ENCODE assay signal across 15 mouse cellular contexts in the genomic region with DNA sequence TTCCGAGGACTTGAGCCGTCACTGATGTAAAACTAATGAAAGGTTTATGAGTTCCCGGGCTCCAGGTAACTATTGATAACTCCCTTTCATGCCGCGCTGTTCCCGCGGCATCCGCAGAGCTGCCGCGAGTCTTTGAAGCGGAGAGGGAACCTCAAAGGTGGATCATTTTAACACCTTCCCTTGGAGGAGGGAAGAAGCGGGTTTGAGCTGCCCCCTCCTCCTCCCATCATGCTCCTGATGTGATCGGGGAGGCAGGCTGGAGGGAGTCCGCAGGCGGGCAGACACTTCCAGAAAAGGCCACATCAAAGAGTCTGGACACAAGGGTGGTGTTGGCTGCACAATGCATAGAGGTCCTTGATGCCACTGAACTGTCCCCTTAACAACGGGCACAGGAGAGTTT. TPM values are rescaled to one million over a fixed set of nuclear protein-coding genes. Genes with fewer than 3 reads are reported as not detected.
DNase-seq lines count a peak whose midpoint lies in the region; ATAC-seq lines count a peak whose summit lies in the region.
"Had no signal": no experiment of that assay in that cellular context is flagged by ENCODE, and none has a peak within 500 bp of the region (broad histone marks: within the 10 kb centered on the region; RNA-seq: fewer than 3 reads in every experiment).

No protein-coding gene starts in this region.

- ATAC-seq in heart, embryonic 11.5 days (replicated peaks; ENCODE audit: insufficient number of reproducible peaks, low FRiP score, low TSS enrichment): no peak
- no peak for ATAC-seq in hindbrain, embryonic 12.5 days (ENCODE audit: low FRiP score)
- no peak for ATAC-seq in limb, embryonic 15.5 days (ENCODE audit: insufficient number of reproducible peaks, low FRiP score, low TSS enrichment, low read depth)
- ATAC-seq: lung, postnatal 0 days had no signal

- H3K4me1 ChIP-seq in heart, embryonic 11.5 days (ENCODE audit: control insufficient read depth, insufficient read depth, low read length): no peaks in the 10 kb centered on the region
- H3K4me1 ChIP-seq in hindbrain, embryonic 12.5 days: peaks cover 14% of the 10 kb centered on the region
- H3K4me1 ChIP-seq in limb, embryonic 15.5 days: peaks cover 7% of the 10 kb centered on the region; the same call in 1 of the 2 replicates

- peaks cover 34% of the 10 kb centered on the region for H3K27me3 ChIP-seq in heart, embryonic 11.5 days (ENCODE audit: control insufficient read depth, insufficient read depth, low read length)
- H3K27me3 ChIP-seq in hindbrain, embryonic 12.5 days: peaks cover 10% of the 10 kb centered on the region; the same call in 1 of the 2 replicates
- H3K27me3 ChIP-seq in limb, embryonic 15.5 days: peaks cover 30% of the 10 kb centered on the region

- DNase-seq in heart, postnatal 4 days: no peak
- DNase-seq in ZHBTc4 (ENCODE audit: low read depth, low spot score): peak; percentile 46
- DNase-seq in adrenal gland, adult 18-20 months (ENCODE audit: low spot score in 2 of 2): no peak
- no peak for DNase-seq in natural killer cell, adult 2 months (ENCODE audit: low spot score in 2 of 2)
- no peak for DNase-seq in left cerebral cortex, postnatal 10 days (ENCODE audit: extremely low spot score in 1 of 2, low spot score in 2 of 2)
- DNase-seq: kidney, postnatal 4 days; right cerebral cortex, postnatal 4 days; thymus, postnatal 25 days had no signal

- no peaks in the 10 kb centered on the region for H3K36me3 ChIP-seq in heart, embryonic 11.5 days (ENCODE audit: control insufficient read depth, insufficient read depth, low read length)
- H3K36me3 ChIP-seq in hindbrain, embryonic 12.5 days: no peaks in the 10 kb centered on the region
- H3K36me3 ChIP-seq in limb, embryonic 15.5 days: no peaks in the 10 kb centered on the region
- H3K36me3 ChIP-seq: G1E had no signal

- no peak overlapping the region for H3K27ac ChIP-seq in heart, embryonic 11.5 days (ENCODE audit: low read depth, low read length)
- no peak overlapping the region for H3K27ac ChIP-seq in hindbrain, embryonic 12.5 days
- no peak overlapping the region for H3K27ac ChIP-seq in limb, embryonic 15.5 days

- 7% methylated on average over 16 of the region's 16 CpGs for WGBS in heart, embryonic 11.5 days (ENCODE audit: insufficient replicate concordance)
- 12% methylated on average over 16 of the region's 16 CpGs for WGBS in hindbrain, embryonic 12.5 days
- WGBS in limb, embryonic 15.5 days: 3% methylated on average over 16 of the region's 16 CpGs

- no peak overlapping the region for H3K4me3 ChIP-seq in heart, embryonic 11.5 days (ENCODE audit: low read depth, low read length)
- H3K4me3 ChIP-seq in hindbrain, embryonic 12.5 days: no peak overlapping the region
- no peak overlapping the region for H3K4me3 ChIP-seq in limb, embryonic 15.5 days
- H3K4me3 ChIP-seq: erythroblast, embryonic 14.5 days had no signal

- H3K4me2 ChIP-seq in heart, embryonic 11.5 days: peak overlapping the region; percentile 29; the same call in 1 of the 2 replicates
- H3K4me2 ChIP-seq in hindbrain, embryonic 12.5 days (replicated peaks): peak overlapping the region; percentile 40
- H3K4me2 ChIP-seq in limb, embryonic 15.5 days: peak overlapping the region; percentile 15; the same call in 1 of the 2 replicates
- H3K4me2 ChIP-seq: liver, embryonic 11.5 days had no signal

- no peaks in the 10 kb centered on the region for H3K9me3 ChIP-seq in heart, embryonic 11.5 days (replicated peaks; ENCODE audit: control insufficient read depth, low read length)
- H3K9me3 ChIP-seq in hindbrain, embryonic 12.5 days (replicated peaks): no peaks in the 10 kb centered on the region
- H3K9me3 ChIP-seq in limb, embryonic 15.5 days: no peaks in the 10 kb centered on the region
- H3K9me3 ChIP-seq: G1E had no signal

- intact Hi-C loops in left cerebral cortex, postnatal 10 days (cut with DNase I): no loop called here

- no peak overlapping the region for H3K9ac ChIP-seq in heart, embryonic 11.5 days (ENCODE audit: low read depth, low read length)
- peak overlapping the region; percentile 18; the same call in 1 of the 2 replicates for H3K9ac ChIP-seq in hindbrain, embryonic 12.5 days
- no peak overlapping the region for H3K9ac ChIP-seq in limb, embryonic 15.5 days

RNA-seq across cellular contexts. Expression of a gene that starts 29.0 kb away (rescaled TPM):
- polyA plus RNA-seq in heart, embryonic 11.5 days (2014; fragmentation: Nextera tagmentation; extraction: Ambion mirVana): 14.7 and 16.2 TPM in 2 replicates
- 10 to 100 TPM; 19.5 to 21.5 TPM for total RNA-seq in heart, postnatal 4 days (2021)
- 20.4 and 22.2 TPM in 2 replicates for polyA plus RNA-seq in hindbrain, embryonic 12.5 days (2016; fragmentation: Nextera tagmentation; extraction: Ambion mirVana)
- 19.4 and 21.4 TPM in 2 replicates for polyA plus RNA-seq in limb, embryonic 15.5 days (2015; fragmentation: Nextera tagmentation; extraction: Ambion mirVana)
- 10 to 100 TPM; 21.5 to 22.4 TPM for total RNA-seq in adrenal gland, adult 18-20 months (2021)
- total RNA-seq in left cerebral cortex, postnatal 10 days (2021): 1 to 10 TPM; 8.5 to 8.9 TPM

RNA-seq across cellular contexts. Expression of a gene that starts 32.8 kb away (rescaled TPM):
- 18.9 and 23.6 TPM in 2 replicates for polyA plus RNA-seq in heart, embryonic 11.5 days (2014; fragmentation: Nextera tagmentation; extraction: Ambion mirVana)
- total RNA-seq in heart, postnatal 4 days (2021): 10 to 100 TPM; 58.2 to 62.7 TPM
- 30.2 and 31.9 TPM in 2 replicates for polyA plus RNA-seq in hindbrain, embryonic 12.5 days (2016; fragmentation: Nextera tagmentation; extraction: Ambion mirVana)
- 13.6 and 13.8 TPM in 2 replicates for polyA plus RNA-seq in limb, embryonic 15.5 days (2015; fragmentation: Nextera tagmentation; extraction: Ambion mirVana)
- total RNA-seq in adrenal gland, adult 18-20 months (2021): 10 to 100 TPM; 84.3 to 87.9 TPM
- 10 to 100 TPM; 86.6 to 93.8 TPM for total RNA-seq in left cerebral cortex, postnatal 10 days (2021)
